Mouse (Mus musculus): ENCODE measurements around the gene Avl9. TPM values are rescaled to one million over a fixed set of nuclear protein-coding genes. Genes with fewer than 3 reads are reported as not detected.

The Avl9 gene
- 12.6 and 13.5 TPM in 2 replicates for polyA plus RNA-seq (2015; fragmentation: Nextera tagmentation; extraction: Ambion mirVana)

- Histone ChIP-seq H3K9ac (ENCODE audit: low read length) (peak within 1 kb of the TSS; percentile 79), H3K4me2 (ENCODE audit: low read depth, low read length) (peak within 1 kb of the TSS; percentile 71), H3K4me1 (ENCODE audit: control insufficient read depth, insufficient read depth, low read length) (peaks cover 5% of the 10 kb centered on the region), H3K27ac (ENCODE audit: low read length) (peak within 1 kb of the TSS; percentile 90), H3K9me3 (replicated peaks; ENCODE audit: control insufficient read depth, low read length) (no peaks in the 10 kb centered on the region), H3K36me3 (ENCODE audit: control insufficient read depth, insufficient read depth, low read length) (no peaks in the 10 kb centered on the region), H3K27me3 (ENCODE audit: control insufficient read depth, insufficient read depth, low read length) (no peaks in the 10 kb centered on the region), H3K4me3 (replicated peaks; ENCODE audit: low read length) (peak within 1 kb of the TSS; percentile 69)
- ATAC-seq (ENCODE audit: insufficient read depth, low FRiP score): peak; percentile 98
- WGBS: under 1% methylated on average over 62 of the region's 64 CpGs
Observed at GRCm38 (mm10) chr6:56714574-56715269, at the start of gene Avl9. TSS of gene Avl9 (plus strand) at chr6:56714899.

GRCm38 (mm10) chr6:56688238-56688637 lies 26.5 kb upstream of the Avl9 start:
- Histone ChIP-seq H3K4me1 (ENCODE audit: control insufficient read depth, insufficient read depth, low read length) (no peaks in the 10 kb centered on the region; the same call in 1 of the 2 replicates), H3K27me3 (ENCODE audit: control insufficient read depth, insufficient read depth, low read length) (no peaks in the 10 kb centered on the region), H3K4me2 (ENCODE audit: low read depth, low read length) (no peak overlapping the region), H3K36me3 (ENCODE audit: control insufficient read depth, insufficient read depth, low read length) (no peaks in the 10 kb centered on the region), H3K4me3 (replicated peaks; ENCODE audit: low read length) (no peak overlapping the region), H3K27ac (ENCODE audit: low read length) (no peak overlapping the region), H3K9me3 (replicated peaks; ENCODE audit: control insufficient read depth, low read length) (no peaks in the 10 kb centered on the region), H3K9ac (ENCODE audit: low read length) (no peak overlapping the region)
- 92% methylated on average over 3 of the region's 3 CpGs for WGBS
- no peak for ATAC-seq (ENCODE audit: insufficient read depth, low FRiP score)

- WGBS: 3% methylated on average over 2 of the region's 2 CpGs
Observed at GRCm38 (mm10) chr6:56691205-56691604, 23.5 kb upstream of the Avl9 start.

GRCm38 (mm10) chr6:56692445-56692844 lies 22.3 kb upstream of the Avl9 start:
- H3K4me1 ChIP-seq (ENCODE audit: control insufficient read depth, insufficient read depth, low read length): no peaks in the 10 kb centered on the region; the same call in 1 of the 2 replicates
- ATAC-seq (ENCODE audit: insufficient read depth, low FRiP score): no peak
- 46% methylated on average over 4 of the region's 4 CpGs for WGBS

More at GRCm38 (mm10) chr6:56691205-56691604, 23.5 kb upstream of the Avl9 start:
- peak; percentile 60; the same call in 1 of the 2 replicates for ATAC-seq (ENCODE audit: insufficient read depth, low FRiP score)
- Histone ChIP-seq H3K4me1 (ENCODE audit: control insufficient read depth, insufficient read depth, low read length) (no peaks in the 10 kb centered on the region; the same call in 1 of the 2 replicates), H3K9me3 (replicated peaks; ENCODE audit: control insufficient read depth, low read length) (no peaks in the 10 kb centered on the region), H3K27ac (ENCODE audit: low read length) (no peak overlapping the region), H3K36me3 (ENCODE audit: control insufficient read depth, insufficient read depth, low read length) (no peaks in the 10 kb centered on the region), H3K4me3 (replicated peaks; ENCODE audit: low read length) (no peak overlapping the region), H3K27me3 (ENCODE audit: control insufficient read depth, insufficient read depth, low read length) (no peaks in the 10 kb centered on the region), H3K9ac (ENCODE audit: low read length) (no peak overlapping the region), H3K4me2 (ENCODE audit: low read depth, low read length) (no peak overlapping the region)

GRCm38 (mm10) chr6:56703931-56704900 lies 10.5 kb upstream of the Avl9 start, which contains the start of gene Lsm5:
TSS of gene Lsm5 (minus strand) at chr6:56704710.
- H3K27me3 ChIP-seq (ENCODE audit: control insufficient read depth, insufficient read depth, low read length): no peaks in the 10 kb centered on the region
- WGBS: under 1% methylated on average over 46 of the region's 46 CpGs
- H3K36me3 ChIP-seq (ENCODE audit: control insufficient read depth, insufficient read depth, low read length): no peaks in the 10 kb centered on the region
- H3K9me3 ChIP-seq (replicated peaks; ENCODE audit: control insufficient read depth, low read length): no peaks in the 10 kb centered on the region
- peak within 1 kb of the TSS; percentile 87 for H3K9ac ChIP-seq (ENCODE audit: low read length)
- peak within 1 kb of the TSS; percentile 67 for H3K4me2 ChIP-seq (ENCODE audit: low read depth, low read length)
- H3K4me3 ChIP-seq (replicated peaks; ENCODE audit: low read length): peak within 1 kb of the TSS; percentile 87
- H3K27ac ChIP-seq (ENCODE audit: low read length): peak within 1 kb of the TSS; percentile 42
- no peaks in the 10 kb centered on the region for H3K4me1 ChIP-seq (ENCODE audit: control insufficient read depth, insufficient read depth, low read length)
- ATAC-seq (ENCODE audit: insufficient read depth, low FRiP score): peak; percentile 90

More at GRCm38 (mm10) chr6:56692445-56692844, 22.3 kb upstream of the Avl9 start:
- Histone ChIP-seq H3K4me2 (ENCODE audit: low read depth, low read length) (no peak overlapping the region), H3K9ac (ENCODE audit: low read length) (no peak overlapping the region), H3K4me3 (replicated peaks; ENCODE audit: low read length) (no peak overlapping the region), H3K9me3 (replicated peaks; ENCODE audit: control insufficient read depth, low read length) (no peaks in the 10 kb centered on the region), H3K27ac (ENCODE audit: low read length) (peak overlapping the region; percentile 46), H3K36me3 (ENCODE audit: control insufficient read depth, insufficient read depth, low read length) (no peaks in the 10 kb centered on the region), H3K27me3 (ENCODE audit: control insufficient read depth, insufficient read depth, low read length) (no peaks in the 10 kb centered on the region)

- Histone ChIP-seq H3K4me1 (ENCODE audit: control insufficient read depth, insufficient read depth, low read length) (peaks cover 5% of the 10 kb centered on the region), H3K9ac (ENCODE audit: low read length) (no peak overlapping the region), H3K27ac (ENCODE audit: low read length) (peak overlapping the region; percentile 90; the same call in 1 of the 2 replicates), H3K4me3 (replicated peaks; ENCODE audit: low read length) (peak overlapping the region; percentile 69), H3K36me3 (ENCODE audit: control insufficient read depth, insufficient read depth, low read length) (no peaks in the 10 kb centered on the region), H3K9me3 (replicated peaks; ENCODE audit: control insufficient read depth, low read length) (no peaks in the 10 kb centered on the region), H3K27me3 (ENCODE audit: control insufficient read depth, insufficient read depth, low read length) (no peaks in the 10 kb centered on the region), H3K4me2 (ENCODE audit: low read depth, low read length) (peak overlapping the region; percentile 52)
- ATAC-seq (ENCODE audit: insufficient read depth, low FRiP score): no peak
- 40% methylated on average over 7 of the region's 7 CpGs for WGBS
Observed at GRCm38 (mm10) chr6:56714186-56714573, 519 bp upstream of the Avl9 start.

GRCm38 (mm10) chr6:56715270-56715666 lies 569 bp downstream of the Avl9 start:
- ATAC-seq (ENCODE audit: insufficient read depth, low FRiP score): no peak
- no peaks in the 10 kb centered on the region for H3K9me3 ChIP-seq (replicated peaks; ENCODE audit: control insufficient read depth, low read length)
- peak overlapping the region; percentile 69 for H3K4me3 ChIP-seq (replicated peaks; ENCODE audit: low read length)
- H3K36me3 ChIP-seq (ENCODE audit: control insufficient read depth, insufficient read depth, low read length): no peaks in the 10 kb centered on the region
- peak overlapping the region; percentile 71 for H3K4me2 ChIP-seq (ENCODE audit: low read depth, low read length)
- WGBS: 0% methylated on average over 25 of the region's 25 CpGs
- H3K9ac ChIP-seq (ENCODE audit: low read length): peak overlapping the region; percentile 79
- peaks cover 5% of the 10 kb centered on the region for H3K4me1 ChIP-seq (ENCODE audit: control insufficient read depth, insufficient read depth, low read length)
- H3K27ac ChIP-seq (ENCODE audit: low read length): peak overlapping the region; percentile 90
- H3K27me3 ChIP-seq (ENCODE audit: control insufficient read depth, insufficient read depth, low read length): no peaks in the 10 kb centered on the region

GRCm38 (mm10) chr6:56719071-56719470 lies 4.4 kb downstream of the Avl9 start:
- no peak for ATAC-seq (ENCODE audit: insufficient read depth, low FRiP score)
- whole genome bisulfite sequencing: 78% methylated on average over 1 of the region's 1 CpGs
- H3K4me2 ChIP-seq (ENCODE audit: low read depth, low read length): no peak overlapping the region

More at GRCm38 (mm10) chr6:56719071-56719470, 4.4 kb downstream of the Avl9 start:
- no peak overlapping the region for H3K9ac ChIP-seq (ENCODE audit: low read length)
- H3K9me3 ChIP-seq (replicated peaks; ENCODE audit: control insufficient read depth, low read length): no peaks in the 10 kb centered on the region
- no peak overlapping the region for H3K4me3 ChIP-seq (replicated peaks; ENCODE audit: low read length)
- H3K4me1 ChIP-seq (ENCODE audit: control insufficient read depth, insufficient read depth, low read length): peaks cover 5% of the 10 kb centered on the region
- H3K27me3 ChIP-seq (ENCODE audit: control insufficient read depth, insufficient read depth, low read length): no peaks in the 10 kb centered on the region
- H3K36me3 ChIP-seq (ENCODE audit: control insufficient read depth, insufficient read depth, low read length): peaks cover 4% of the 10 kb centered on the region; the same call in 1 of the 2 replicates
- no peak overlapping the region for H3K27ac ChIP-seq (ENCODE audit: low read length)
